Mouse (Mus musculus) midbrain, embryonic 13.5 days (tissue): ENCODE results near the gene Ksr1. TPM values are rescaled to one million over a fixed set of nuclear protein-coding genes. Genes with fewer than 3 reads are reported as not detected.

Experiments
- ATAC-seq: fragments of 200-750 bp; cut with Nextera tagmentation; 2 replicates; pipeline ENCODE4 v1.8.0; 2017; ENCODE audit warnings: mild to moderate bottlenecking, moderate TSS enrichment, moderate library complexity
- H3K27ac ChIP-seq: fragments of 300-500 bp; sonication (generic); 2 replicates; pipeline ENCODE4 v1.5.1; 2015; ENCODE audit warnings: inconsistent platforms, mild to moderate bottlenecking, moderate library complexity
- H3K27me3 ChIP-seq: fragments of 300-500 bp; sonication (generic); 2 replicates; pipeline ENCODE4 v1.6.1; 2015; ENCODE audit warnings: mild to moderate bottlenecking, inconsistent platforms
- H3K36me3 ChIP-seq: fragments of 300-500 bp; sonication (generic); 2 replicates; pipeline ENCODE4 v1.6.1; 2015; ENCODE audit warnings: mild to moderate bottlenecking, inconsistent platforms
- H3K4me1 ChIP-seq: fragments of 300-500 bp; sonication (generic); replicated peaks from 2 replicates; pipeline ENCODE4 v1.6.1; 2015; ENCODE audit warnings: inconsistent platforms
- H3K4me2 ChIP-seq: fragments of 300-500 bp; sonication (generic); replicated peaks from 2 replicates; pipeline ENCODE4 v1.6.1; 2015; ENCODE audit warnings: moderate library complexity, mild to moderate bottlenecking, inconsistent platforms
- H3K4me3 ChIP-seq: fragments of 300-500 bp; sonication (generic); replicated peaks from 2 replicates; pipeline ENCODE4 v1.5.1; 2015; ENCODE audit warnings: mild to moderate bottlenecking, inconsistent platforms
- H3K9ac ChIP-seq: fragments of 300-500 bp; sonication (generic); replicated peaks from 2 replicates; pipeline ENCODE4 v1.6.1; 2015; ENCODE audit warnings: mild to moderate bottlenecking, inconsistent platforms
- H3K9me3 ChIP-seq: fragments of 300-500 bp; sonication (generic); 2 replicates; pipeline ENCODE4 v1.6.1; 2016; ENCODE audit warnings: mild to moderate bottlenecking, inconsistent platforms
- WGBS: fragments of 180-500 bp; shearing (Covaris S2); methylation state at CpG from one replicate; pipeline ENCODE4 v1.1.7; 2015; 5-methylcytosine and 5-hydroxymethylcytosine counted together
- polyA plus RNA-seq: library from polyadenylated mRNA; unstranded; fragments of >200 nt; fragmentation: Nextera tagmentation; extraction: Ambion mirVana; gene quantifications from 2 replicates; pipeline ENCODE4 v1.2.1, GENCODE M21; 2015

Ksr1 gene
- polyA plus RNA-seq, 1 experiment from 2014 or later = 3.7 TPM

DNA sequence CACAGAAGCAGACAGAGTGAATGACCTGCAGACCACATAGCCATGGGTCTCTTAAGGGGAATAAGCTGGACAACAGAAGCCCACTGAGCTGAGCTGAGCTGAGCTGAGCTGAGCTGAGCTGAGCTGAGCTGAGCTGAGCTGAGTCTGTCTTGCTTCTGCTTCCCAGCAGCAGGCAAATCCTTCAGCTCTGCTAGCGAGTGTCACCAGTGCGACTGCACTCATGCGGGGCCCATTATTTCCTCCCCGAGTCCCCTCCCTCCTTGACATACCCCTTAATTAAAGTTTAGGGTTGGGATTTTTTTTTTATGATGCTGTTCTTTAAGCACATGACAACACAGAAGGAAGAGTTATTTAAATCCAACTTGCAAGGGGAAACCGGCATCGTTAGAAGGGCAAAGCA is 32.1 kb downstream of the Ksr1 start:
- ATAC-seq = no peak
- Histone ChIP-seq H3K9me3 (no peaks in the 10 kb centered on the region), H3K4me1 (peaks cover 39% of the 10 kb centered on the region), H3K27ac (no peak overlapping the region), H3K4me2 (no peak overlapping the region), H3K36me3 (no peaks in the 10 kb centered on the region), H3K27me3 (no peaks in the 10 kb centered on the region), H3K9ac (no peak overlapping the region), H3K4me3 (no peak overlapping the region)
- 63% methylated on average over 6 of the region's 6 CpGs for WGBS

DNA sequence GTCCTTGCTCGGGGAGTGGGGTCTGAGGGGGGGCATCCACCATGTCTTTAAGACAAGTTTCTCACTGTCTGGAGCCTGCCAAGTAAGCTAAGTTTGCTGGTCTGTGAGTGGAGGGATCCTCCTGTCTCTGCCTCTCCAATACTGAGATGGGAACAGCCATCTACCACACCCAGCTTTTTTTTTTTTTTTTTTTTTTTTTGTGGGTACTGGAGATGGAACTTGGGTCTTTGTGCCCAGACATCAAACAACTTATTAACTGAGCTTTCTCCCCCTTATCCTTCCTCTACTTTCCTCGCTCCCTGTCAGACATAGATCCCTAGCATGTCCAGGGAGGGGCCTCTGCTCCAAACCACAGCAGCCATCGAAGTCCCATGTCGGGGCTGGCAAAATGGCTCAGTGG is 32.8 kb downstream of the Ksr1 start:
- H3K4me3 ChIP-seq = no peak overlapping the region
- WGBS = 87% methylated on average over 4 of the region's 4 CpGs
- no peak overlapping the region for H3K27ac ChIP-seq
- no peaks in the 10 kb centered on the region for H3K36me3 ChIP-seq
- H3K4me1 ChIP-seq = peaks cover 33% of the 10 kb centered on the region
- H3K9ac ChIP-seq = no peak overlapping the region
- no peaks in the 10 kb centered on the region for H3K27me3 ChIP-seq
- no peak for ATAC-seq
- no peaks in the 10 kb centered on the region for H3K9me3 ChIP-seq
- H3K4me2 ChIP-seq = no peak overlapping the region

DNA sequence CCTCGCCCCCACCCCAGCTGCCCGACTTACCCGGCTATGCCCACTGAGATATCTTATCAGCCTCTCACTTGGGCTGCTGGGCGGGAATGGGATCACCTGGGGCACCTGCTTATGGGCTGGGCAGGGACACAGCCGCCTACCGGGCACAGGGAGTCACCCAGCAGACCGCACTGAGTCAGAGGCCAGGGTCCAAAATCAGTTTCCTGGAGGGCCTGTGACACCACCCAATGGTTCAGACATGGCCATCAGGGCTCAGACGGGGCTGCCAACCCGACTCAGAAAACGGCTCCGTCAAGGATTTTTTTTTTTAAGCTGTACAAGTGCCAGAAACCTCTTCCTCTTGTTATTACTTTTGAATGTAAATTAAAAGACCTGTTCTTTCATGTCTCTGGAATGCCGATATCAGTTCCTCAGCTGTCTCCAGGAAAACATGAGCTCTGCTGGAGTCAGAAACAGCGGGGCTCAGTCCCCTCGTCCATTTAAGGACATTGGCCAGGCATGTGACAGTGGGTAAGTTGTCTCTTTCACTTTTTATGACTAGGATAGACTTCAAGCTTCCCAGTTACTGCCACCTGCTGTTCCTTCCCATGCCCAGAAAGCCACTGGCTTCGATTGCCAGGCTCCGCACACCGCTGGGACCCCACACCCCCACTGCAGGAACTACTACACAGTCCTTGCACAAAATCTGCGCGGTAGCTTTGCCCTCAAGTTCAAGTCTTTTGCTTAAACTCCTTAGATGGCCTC is 33.5 kb downstream of the Ksr1 start:
- H3K4me3 ChIP-seq = no peak overlapping the region
- H3K9ac ChIP-seq = no peak overlapping the region
- no peak overlapping the region for H3K27ac ChIP-seq
- no peaks in the 10 kb centered on the region for H3K36me3 ChIP-seq
- ATAC-seq = no peak
- WGBS = 82% methylated on average over 19 of the region's 19 CpGs
- no peaks in the 10 kb centered on the region for H3K27me3 ChIP-seq
- no peak overlapping the region for H3K4me2 ChIP-seq
- peaks cover 32% of the 10 kb centered on the region for H3K4me1 ChIP-seq
- no peaks in the 10 kb centered on the region for H3K9me3 ChIP-seq

DNA sequence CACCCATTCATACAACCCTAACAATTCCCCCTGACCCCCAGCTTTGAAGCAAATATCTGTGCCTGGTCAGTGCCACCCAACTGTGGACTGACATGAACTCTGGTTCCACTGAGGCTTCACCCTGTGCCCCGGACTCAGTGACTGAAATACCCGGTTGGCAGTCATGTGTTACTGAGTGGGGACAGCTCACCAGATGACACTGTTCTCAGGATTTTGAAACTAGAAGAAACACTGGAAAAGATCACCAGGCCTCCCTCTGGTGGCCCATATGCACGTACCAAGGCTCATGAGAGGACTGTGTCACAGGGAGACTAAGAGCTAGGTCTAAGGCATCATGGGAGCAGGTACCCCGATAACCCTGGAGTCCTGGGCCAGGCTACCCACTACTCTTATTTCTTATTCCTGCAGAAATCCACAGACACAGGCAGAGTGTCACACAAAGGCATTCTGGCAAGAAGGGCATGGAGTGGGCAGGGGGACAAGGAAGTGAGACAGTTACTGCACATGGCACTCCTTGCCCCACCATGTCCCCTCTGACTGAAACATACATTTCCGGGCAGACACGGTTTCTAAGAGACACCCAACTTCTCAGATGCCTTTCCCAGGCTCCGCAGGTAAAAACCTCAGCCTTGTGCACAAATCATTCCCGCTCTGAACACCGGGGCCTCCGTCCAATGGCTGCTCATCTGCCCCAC is 34.2 kb downstream of the Ksr1 start:
- 92% methylated on average over 10 of the region's 10 CpGs for WGBS
- no peaks in the 10 kb centered on the region for H3K36me3 ChIP-seq
- no peak overlapping the region for H3K4me3 ChIP-seq
- H3K27ac ChIP-seq = no peak overlapping the region
- H3K4me1 ChIP-seq = peaks cover 28% of the 10 kb centered on the region
- no peak overlapping the region for H3K9ac ChIP-seq
- no peak overlapping the region for H3K4me2 ChIP-seq
- H3K9me3 ChIP-seq = no peaks in the 10 kb centered on the region
- H3K27me3 ChIP-seq = no peaks in the 10 kb centered on the region
- no peak for ATAC-seq

DNA sequence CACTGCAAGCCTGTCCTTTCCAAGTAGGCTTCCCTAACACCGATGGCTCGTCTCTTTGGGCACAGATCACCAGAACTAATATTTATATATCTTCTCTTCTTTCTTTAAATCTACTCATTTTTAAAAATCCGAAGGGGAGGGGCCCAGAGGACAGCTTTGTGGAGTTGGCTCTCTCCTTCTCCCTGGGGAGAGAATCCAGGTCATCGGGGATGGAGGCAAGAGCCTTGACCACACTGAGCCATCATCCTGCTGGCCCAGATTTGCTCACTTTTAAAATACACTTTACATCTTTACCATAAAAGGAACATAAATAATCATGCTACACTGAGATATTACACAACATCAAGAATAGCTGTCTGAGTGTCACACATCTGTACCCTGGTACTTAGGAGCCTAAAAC is 35.8 kb downstream of the Ksr1 start:
- Histone ChIP-seq H3K36me3 (no peaks in the 10 kb centered on the region), H3K4me1 (peaks cover 13% of the 10 kb centered on the region), H3K4me2 (no peak overlapping the region), H3K27me3 (no peaks in the 10 kb centered on the region), H3K4me3 (no peak overlapping the region), H3K27ac (no peak overlapping the region), H3K9me3 (no peaks in the 10 kb centered on the region), H3K9ac (no peak overlapping the region)
- no peak for ATAC-seq
- WGBS = 85% methylated on average over 4 of the region's 4 CpGs

DNA sequence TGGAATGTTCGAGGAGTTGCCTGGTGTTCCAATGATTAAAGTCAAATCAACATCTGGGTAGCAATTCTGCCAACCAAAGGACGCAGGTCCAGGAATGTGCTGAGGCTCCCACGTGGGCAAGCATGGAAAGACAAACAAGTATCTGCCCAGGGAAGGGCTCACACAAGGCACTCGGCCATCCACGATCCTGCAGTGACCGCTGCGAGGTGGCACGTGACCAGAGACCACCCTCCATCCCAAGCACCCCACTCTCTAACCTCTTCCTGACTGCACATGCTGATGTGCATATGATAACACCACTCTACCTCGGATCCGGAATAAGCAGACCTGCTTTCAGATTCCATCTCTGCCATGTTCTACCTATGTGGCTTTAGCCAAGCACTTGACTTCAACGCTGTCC is 38.3 kb downstream of the Ksr1 start:
- no peaks in the 10 kb centered on the region for H3K36me3 ChIP-seq
- no peak overlapping the region for H3K27ac ChIP-seq
- H3K9ac ChIP-seq = no peak overlapping the region
- 90% methylated on average over 11 of the region's 11 CpGs for WGBS
- H3K9me3 ChIP-seq = no peaks in the 10 kb centered on the region
- peaks cover 10% of the 10 kb centered on the region; the same call in 1 of the 2 replicates for H3K4me1 ChIP-seq
- no peak for ATAC-seq
- no peak overlapping the region for H3K4me2 ChIP-seq
- no peaks in the 10 kb centered on the region for H3K27me3 ChIP-seq
- H3K4me3 ChIP-seq = no peak overlapping the region

DNA sequence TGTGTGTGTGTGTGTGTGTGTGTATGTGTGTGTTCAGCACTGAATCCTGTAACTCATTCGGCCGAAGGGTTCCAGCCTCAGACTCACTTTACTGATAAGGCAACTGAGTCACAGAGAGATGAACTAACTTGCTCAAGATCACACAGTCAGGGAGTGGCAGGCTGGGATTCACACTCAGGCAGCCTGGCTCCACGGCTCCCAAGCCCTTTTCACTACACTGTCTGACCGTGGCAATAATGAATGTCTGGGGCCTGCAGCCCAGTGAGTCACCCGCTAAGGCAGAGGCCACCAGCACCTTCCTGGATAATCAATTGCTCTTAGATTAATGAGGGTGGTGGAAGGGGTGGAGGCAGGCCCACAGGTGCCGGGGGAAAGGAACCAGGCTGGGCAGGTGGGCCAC is 41.2 kb downstream of the Ksr1 start:
- WGBS = 89% methylated on average over 6 of the region's 6 CpGs
- Histone ChIP-seq H3K9ac (no peak overlapping the region), H3K27me3 (no peaks in the 10 kb centered on the region), H3K4me1 (peaks cover 12% of the 10 kb centered on the region; the same call in 1 of the 2 replicates), H3K4me3 (no peak overlapping the region), H3K36me3 (no peaks in the 10 kb centered on the region), H3K9me3 (no peaks in the 10 kb centered on the region), H3K4me2 (no peak overlapping the region), H3K27ac (no peak overlapping the region)
- no peak for ATAC-seq

DNA sequence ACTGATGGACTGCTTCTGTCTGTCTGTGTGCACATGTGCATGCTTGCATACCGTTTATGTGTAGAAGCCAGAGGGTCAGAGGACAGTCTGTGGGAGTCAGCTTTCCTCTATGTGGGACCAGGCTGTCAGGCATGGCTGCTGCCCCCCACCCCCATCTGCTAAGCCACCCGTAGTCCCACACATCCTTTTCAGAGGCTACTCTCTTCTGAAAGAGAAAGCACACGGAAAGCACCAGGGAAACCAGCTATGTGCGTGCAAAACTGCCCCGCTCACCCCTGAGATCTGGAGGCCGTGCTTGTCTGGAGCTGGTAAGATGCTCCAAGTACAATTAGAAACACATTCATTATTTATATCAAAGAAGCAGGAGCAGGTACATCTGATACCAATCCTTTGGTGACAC is 41.7 kb downstream of the Ksr1 start:
- H3K27ac ChIP-seq = no peak overlapping the region
- no peak overlapping the region for H3K4me3 ChIP-seq
- no peaks in the 10 kb centered on the region for H3K9me3 ChIP-seq
- no peaks in the 10 kb centered on the region for H3K36me3 ChIP-seq
- no peak overlapping the region for H3K4me2 ChIP-seq
- H3K9ac ChIP-seq = no peak overlapping the region
- H3K4me1 ChIP-seq = peaks cover 12% of the 10 kb centered on the region
- WGBS = 79% methylated on average over 6 of the region's 6 CpGs
- no peak for ATAC-seq
- H3K27me3 ChIP-seq = no peaks in the 10 kb centered on the region

DNA sequence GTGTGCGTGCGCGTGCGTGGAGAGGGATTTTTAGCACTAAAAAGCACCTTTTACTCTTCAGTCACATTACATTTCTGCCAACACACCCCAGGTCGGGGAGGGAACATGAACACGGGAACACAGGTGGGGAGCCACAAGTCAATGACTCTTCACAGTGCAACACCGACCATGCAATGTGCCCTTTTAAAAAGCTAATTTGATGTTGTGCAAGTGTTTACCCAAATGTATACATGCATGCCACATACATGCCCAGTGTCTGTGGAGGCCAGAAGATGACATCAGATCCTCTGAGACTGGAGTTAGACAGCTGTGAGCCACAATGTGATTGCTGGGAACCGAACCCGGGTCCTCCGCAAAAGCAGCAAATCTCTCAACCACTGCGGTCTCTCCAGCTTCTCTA is 42.1 kb downstream of the Ksr1 start:
- no peak overlapping the region for H3K9ac ChIP-seq
- no peak overlapping the region for H3K27ac ChIP-seq
- no peaks in the 10 kb centered on the region for H3K36me3 ChIP-seq
- no peak overlapping the region for H3K4me3 ChIP-seq
- no peak for ATAC-seq
- H3K4me2 ChIP-seq = no peak overlapping the region
- no peaks in the 10 kb centered on the region for H3K9me3 ChIP-seq
- 94% methylated on average over 11 of the region's 11 CpGs for WGBS
- H3K4me1 ChIP-seq = peaks cover 16% of the 10 kb centered on the region
- H3K27me3 ChIP-seq = no peaks in the 10 kb centered on the region

DNA sequence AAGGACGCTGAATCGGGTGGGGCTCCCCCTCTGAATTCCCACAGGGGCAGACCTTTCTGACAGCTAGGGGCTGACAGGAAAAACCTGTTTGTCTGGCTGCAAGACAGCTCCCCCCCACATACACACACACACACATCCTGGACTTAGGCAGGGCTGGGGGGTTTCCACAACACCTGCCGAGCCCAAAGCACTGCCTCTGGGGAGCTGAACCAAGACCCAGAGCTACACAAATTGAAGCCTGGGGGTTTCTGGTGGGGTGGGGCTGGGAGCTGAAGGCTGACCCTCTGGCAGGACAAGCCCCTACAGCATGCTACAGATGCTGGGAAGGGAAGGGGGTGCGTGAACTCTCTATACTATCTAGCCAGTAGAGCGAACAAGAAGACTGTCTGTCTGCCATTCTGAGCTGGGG is 42.7 kb downstream of the Ksr1 start:
- Histone ChIP-seq H3K9ac (no peak overlapping the region), H3K4me2 (no peak overlapping the region), H3K4me3 (no peak overlapping the region), H3K9me3 (no peaks in the 10 kb centered on the region), H3K27me3 (no peaks in the 10 kb centered on the region), H3K4me1 (peaks cover 20% of the 10 kb centered on the region), H3K36me3 (no peaks in the 10 kb centered on the region), H3K27ac (no peak overlapping the region)
- WGBS = 75% methylated on average over 5 of the region's 5 CpGs
- no peak for ATAC-seq

DNA sequence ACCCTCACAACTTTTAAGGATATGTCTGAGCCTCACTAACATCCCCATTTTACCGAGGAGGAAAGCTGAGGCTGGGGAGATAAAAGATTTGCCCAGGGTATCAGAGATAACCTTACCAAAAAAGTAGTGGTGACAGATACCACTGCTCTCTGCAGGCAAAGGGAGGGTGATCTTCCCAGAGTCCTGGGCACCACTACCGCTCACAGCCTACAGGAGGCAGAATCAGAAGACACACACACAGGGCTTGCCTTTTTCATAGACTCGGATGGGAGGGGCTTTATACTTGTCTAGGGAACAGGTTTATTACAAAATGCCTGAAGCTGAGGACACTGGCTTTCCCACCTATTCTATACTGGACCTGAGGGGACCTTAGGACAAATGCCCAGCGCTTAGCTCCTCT is 43.9 kb downstream of the Ksr1 start:
- ATAC-seq = no peak
- H3K27ac ChIP-seq = no peak overlapping the region
- H3K27me3 ChIP-seq = no peaks in the 10 kb centered on the region
- no peak overlapping the region for H3K4me3 ChIP-seq
- H3K4me1 ChIP-seq = peaks cover 20% of the 10 kb centered on the region
- H3K4me2 ChIP-seq = no peak overlapping the region
- H3K9me3 ChIP-seq = no peaks in the 10 kb centered on the region
- H3K36me3 ChIP-seq = no peaks in the 10 kb centered on the region
- no peak overlapping the region for H3K9ac ChIP-seq
- WGBS = 77% methylated on average over 4 of the region's 4 CpGs

DNA sequence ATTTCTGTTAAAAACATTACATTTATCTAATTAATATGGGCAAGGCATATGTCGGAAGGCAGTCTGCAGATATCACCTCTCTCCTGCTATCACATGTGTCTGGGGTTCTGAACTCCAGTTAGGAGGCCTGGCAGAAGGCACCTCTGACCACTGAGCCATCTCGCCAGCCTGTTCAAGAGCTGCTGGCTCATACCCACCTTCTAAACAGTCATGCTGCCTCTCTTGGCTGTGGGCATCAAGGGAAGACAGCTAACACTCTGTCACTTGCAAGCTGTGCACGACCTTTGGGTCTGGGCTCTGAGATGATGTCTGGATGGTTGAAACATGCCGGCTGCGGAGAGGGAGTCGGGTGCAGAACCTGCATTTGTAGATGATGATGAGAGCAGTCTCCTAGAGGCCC is 44.6 kb downstream of the Ksr1 start:
- H3K9me3 ChIP-seq = no peaks in the 10 kb centered on the region
- WGBS = 92% methylated on average over 6 of the region's 6 CpGs

More for the DNA sequence above, 44.6 kb downstream of the Ksr1 start:
- Histone ChIP-seq H3K4me2 (no peak overlapping the region), H3K4me1 (peaks cover 24% of the 10 kb centered on the region), H3K36me3 (no peaks in the 10 kb centered on the region), H3K9ac (no peak overlapping the region), H3K27me3 (no peaks in the 10 kb centered on the region), H3K4me3 (no peak overlapping the region), H3K27ac (no peak overlapping the region)
- ATAC-seq = no peak
